ENCODE assay signal across 18 mouse cellular contexts in the genomic region with DNA sequence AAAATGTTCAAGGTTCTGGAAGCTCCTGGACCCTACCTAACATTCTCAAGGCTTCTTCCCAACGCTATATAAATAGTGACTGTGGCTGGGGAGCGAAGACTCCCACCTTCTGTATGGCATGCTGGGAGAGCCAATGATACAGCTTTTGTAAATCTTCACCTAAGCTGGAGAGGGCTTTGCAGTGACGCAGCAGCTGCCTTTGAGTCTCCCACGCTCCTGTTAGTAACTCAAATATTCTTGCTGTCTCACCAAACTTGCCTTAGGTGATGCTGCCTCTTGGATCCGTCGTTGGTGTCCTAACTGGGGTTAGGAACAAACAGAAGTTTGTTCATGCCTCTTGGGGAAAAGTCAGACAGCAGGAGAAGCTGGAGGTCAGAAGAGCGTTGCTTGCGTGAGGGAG.
DNase-seq lines count a peak whose midpoint lies in the region; ATAC-seq lines count a peak whose summit lies in the region.
"Had no signal": no experiment of that assay in that cellular context is flagged by ENCODE, and none has a peak within 500 bp of the region (broad histone marks: within the 10 kb centered on the region; RNA-seq: fewer than 3 reads in every experiment).

No protein-coding gene starts in this region.

- DNase-seq in frontal cortex, postnatal 10 days (ENCODE audit: low spot score in 2 of 2), result no peak
- peak; percentile 11 to 23 for DNase-seq in left cerebral cortex, postnatal 14 days (ENCODE audit: low spot score in 2 of 2)
- no peak for DNase-seq in left cerebral cortex, postnatal 4 days
- DNase-seq in right cerebral cortex, adult 18-20 months, result peak; percentile 20
- DNase-seq in right cerebral cortex, postnatal 10 days (ENCODE audit: low spot score in 2 of 2), result no peak
- DNase-seq in telencephalon, adult 2 months (ENCODE audit: low read depth, low spot score), result peak; percentile 26
- DNase-seq: adrenal gland, adult 8-10 months; adrenal gland, postnatal 36 days; B cell, adult 2 months; cerebellum, adult 11 months; cerebellum, adult 8-10 months; cerebellum, postnatal 14 days; embryo, embryonic 11 days; gastrocnemius, postnatal 14 days; heart, postnatal 36 days had no signal

- peak; percentile 78 for ATAC-seq in frontal cortex, adult (ENCODE audit: low TSS enrichment)
- ATAC-seq: CD4-positive, CD25-positive, alpha-beta regulatory T cell, adult 4 months; forebrain, embryonic 15.5 days had no signal

- intact Hi-C loops in left cerebral cortex, postnatal 14 days (cut with DNase I), result no loop called here
- intact Hi-C loops in left cerebral cortex, postnatal 4 days (cut with DNase I), result no loop called here

Comparison
In these comparisons a context has a peak if more than half of its experiments do, and no peak if none do; other contexts are left out.
1. DNase-seq: peak in left cerebral cortex, postnatal 14 days (2 of 2), right cerebral cortex, adult 18-20 months (single experiment) and telencephalon, adult 2 months (single experiment); none in frontal cortex, postnatal 10 days (0 of 2), left cerebral cortex, postnatal 4 days (single experiment) and right cerebral cortex, postnatal 10 days (0 of 2).